Mouse (Mus musculus) spleen, adult 18-20 months (tissue): ENCODE measurements around the gene Vps13a.

ENCODE experiments used
- DNase-seq, 2 experiments: peaks; one replicate each; pipeline ENCODE4 v3.0.0; 2022; ENCODE audit warnings: mixed read lengths in 2 of 2

The Vps13a gene

GRCm38 (mm10) chr19:16576790-16577189 is 203.9 kb downstream of the Vps13a start:
- no peak for DNase-seq
